Comparison of ENCODE assay signal across 15 mouse cellular contexts in the genomic region with DNA sequence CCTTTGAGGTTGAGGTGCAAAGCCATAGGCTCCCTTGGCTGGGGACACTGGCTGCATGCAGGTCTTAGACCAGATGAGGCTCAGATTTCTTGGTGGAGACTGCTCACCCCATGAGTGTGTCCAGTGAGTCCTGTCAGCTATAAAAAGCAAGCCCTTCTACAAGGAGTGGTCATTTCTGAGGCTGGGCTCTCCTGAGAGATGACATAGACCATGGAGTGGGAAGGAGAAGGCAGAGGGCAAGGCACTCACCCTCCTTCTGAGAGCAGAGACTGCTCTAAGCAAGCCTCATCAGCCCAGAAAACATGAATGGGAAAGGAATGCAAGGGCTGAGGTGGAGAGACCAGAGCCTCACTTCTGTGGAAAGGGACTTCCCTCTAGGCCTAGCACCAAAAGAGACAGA.
"Had no signal": no experiment of that assay in that cellular context is flagged by ENCODE, and none has a peak within 500 bp of the region (broad histone marks: within the 10 kb centered on the region; RNA-seq: fewer than 3 reads in every experiment).

No protein-coding gene starts in this region.

- H3K9me3 ChIP-seq: kidney, embryonic 15.5 days; liver, embryonic 13.5 days; lung, embryonic 15.5 days; midbrain, embryonic 12.5 days; stomach, embryonic 15.5 days had no signal

- H3K27me3 ChIP-seq: kidney, embryonic 15.5 days; liver, embryonic 13.5 days; lung, embryonic 15.5 days; midbrain, embryonic 12.5 days; stomach, embryonic 15.5 days had no signal

- H3K4me1 ChIP-seq: liver, embryonic 13.5 days; megakaryocyte, embryonic 14.5 days; midbrain, embryonic 12.5 days; stomach, embryonic 15.5 days had no signal

- H3K9ac ChIP-seq: kidney, embryonic 15.5 days; liver, embryonic 13.5 days; liver, postnatal 0 days; lung, embryonic 15.5 days; midbrain, embryonic 12.5 days; stomach, embryonic 15.5 days had no signal

- ATAC-seq: liver, postnatal 0 days had no signal

- DNase-seq: kidney, postnatal 14 days; liver; liver, embryonic 13.5 days; liver, postnatal 0 days; lung, postnatal 14 days; right cerebral cortex, postnatal 14 days; thymus, adult 2 months; thymus, postnatal 25 days had no signal

- H3K27ac ChIP-seq: kidney, embryonic 15.5 days; left cerebral cortex, adult 2 months; liver, embryonic 13.5 days; lung, embryonic 15.5 days; macrophage; midbrain, embryonic 12.5 days; stomach, embryonic 15.5 days had no signal

- H3K4me3 ChIP-seq: kidney, embryonic 15.5 days; left cerebral cortex, adult 2 months; liver, embryonic 13.5 days; lung, embryonic 15.5 days; megakaryocyte, embryonic 14.5 days; midbrain, embryonic 12.5 days; stomach, embryonic 15.5 days had no signal

- H3K4me2 ChIP-seq: kidney, embryonic 15.5 days; liver, embryonic 13.5 days; lung, embryonic 15.5 days; midbrain, embryonic 12.5 days; stomach, embryonic 15.5 days had no signal

- H3K36me3 ChIP-seq: kidney, embryonic 15.5 days; liver, embryonic 13.5 days; lung, embryonic 15.5 days; midbrain, embryonic 12.5 days; stomach, embryonic 15.5 days had no signal
